Mouse (Mus musculus) limb, embryonic 13.5 days (tissue): ENCODE measurements around the gene Nicn1. TPM values are rescaled to one million over a fixed set of nuclear protein-coding genes. Genes with fewer than 3 reads are reported as not detected.
"Not testable (repeated sequence)": the region's sequence is repeated elsewhere in the genome, so short reads cannot be mapped to it uniquely, and the experiment has no call there.

ENCODE experiments used
- ATAC-seq: fragments of 200-750 bp; cut with Nextera tagmentation; 2 replicates; pipeline ENCODE4 v1.8.0; 2017; ENCODE audit warnings: low read depth, moderate number of reproducible peaks, moderate TSS enrichment; ENCODE audit not compliant: low FRiP score
- H3K27ac ChIP-seq: fragments of 300-500 bp; sonication (generic); 2 replicates; pipeline ENCODE4 v1.5.1; 2015; ENCODE audit warnings: inconsistent platforms, mild to moderate bottlenecking, moderate library complexity
- H3K27me3 ChIP-seq: fragments of 300-500 bp; sonication (generic); 2 replicates; pipeline ENCODE4 v1.6.1; 2015; ENCODE audit warnings: mild to moderate bottlenecking, inconsistent platforms
- H3K36me3 ChIP-seq: fragments of 300-500 bp; sonication (generic); 2 replicates; pipeline ENCODE4 v1.6.1; 2015; ENCODE audit warnings: inconsistent platforms, mild to moderate bottlenecking, moderate library complexity
- H3K4me1 ChIP-seq: fragments of 300-500 bp; sonication (generic); 2 replicates; pipeline ENCODE4 v1.6.1; 2015; ENCODE audit warnings: inconsistent platforms
- H3K4me2 ChIP-seq: fragments of 300-500 bp; sonication (generic); replicated peaks from 2 replicates; pipeline ENCODE4 v1.6.1; 2015; ENCODE audit warnings: inconsistent platforms, mild to moderate bottlenecking, moderate library complexity
- H3K4me3 ChIP-seq: fragments of 300-500 bp; sonication (generic); 2 replicates; pipeline ENCODE4 v1.5.1; 2015; ENCODE audit warnings: moderate library complexity, mild to moderate bottlenecking, inconsistent platforms
- H3K9ac ChIP-seq: fragments of 300-500 bp; sonication (generic); 2 replicates; pipeline ENCODE4 v1.6.1; 2015; ENCODE audit warnings: mild to moderate bottlenecking, inconsistent platforms
- H3K9me3 ChIP-seq: fragments of 300-500 bp; sonication (generic); 2 replicates; pipeline ENCODE4 v1.6.1; 2016; ENCODE audit warnings: inconsistent platforms
- WGBS: fragments of 180-500 bp; shearing (Covaris S2); methylation state at CpG from one replicate; pipeline ENCODE4 v1.1.7; 2015; 5-methylcytosine and 5-hydroxymethylcytosine counted together
- polyA plus RNA-seq: library from polyadenylated mRNA; unstranded; fragments of >200 nt; fragmentation: Nextera tagmentation; extraction: Ambion mirVana; gene quantifications from 2 replicates; pipeline ENCODE4 v1.2.1, GENCODE M21; 2015

The Nicn1 gene
- polyA plus RNA-seq, 1 experiment from 2014 or later, result 54.0 TPM

DNA sequence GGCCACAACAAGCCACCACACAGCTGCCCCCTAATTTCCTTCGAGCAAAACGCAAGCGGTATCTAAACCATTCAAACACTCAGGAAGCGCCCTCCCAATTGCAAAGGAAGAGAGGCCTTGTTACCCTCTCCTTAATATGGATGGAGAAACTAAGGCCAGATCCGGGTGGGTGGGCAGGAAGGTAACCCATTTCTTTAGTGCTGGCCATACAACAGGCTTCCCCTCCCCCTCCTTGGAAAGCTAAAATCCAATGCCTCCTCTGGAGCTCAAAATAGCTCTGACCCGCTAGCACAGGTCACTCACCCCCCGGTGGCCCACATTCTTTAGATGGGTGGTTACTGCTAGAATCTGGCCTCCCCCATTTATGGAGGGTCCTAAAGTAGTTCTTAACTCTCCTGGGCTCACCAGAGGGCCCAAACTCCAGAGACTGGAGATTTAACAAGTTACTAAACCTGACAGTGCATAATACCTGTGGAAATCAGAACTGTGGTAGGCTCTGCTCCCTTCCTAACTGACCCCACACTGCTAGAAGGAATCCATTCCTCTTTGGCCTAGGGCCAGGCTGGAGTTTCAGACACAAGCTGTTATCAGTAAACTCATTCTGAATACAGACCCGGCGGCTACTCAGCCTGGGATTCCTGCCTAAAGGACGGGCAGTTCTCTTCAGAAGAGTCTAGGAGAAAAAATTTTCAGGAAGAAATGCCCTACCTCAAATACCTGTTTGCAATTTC lies 25.9 kb upstream of the Nicn1 start:
- no peaks in the 10 kb centered on the region for H3K9me3 ChIP-seq
- peak overlapping the region; percentile 97 for H3K4me3 ChIP-seq
- peak overlapping the region; percentile 55; the same call in 1 of the 2 replicates for H3K9ac ChIP-seq
- peak overlapping the region; percentile 85 for H3K4me2 ChIP-seq
- no peaks in the 10 kb centered on the region for H3K27me3 ChIP-seq
- 15% methylated on average over 10 of the region's 10 CpGs for WGBS
- peak overlapping the region; percentile 78 for H3K27ac ChIP-seq
- no peaks in the 10 kb centered on the region for H3K36me3 ChIP-seq
- ATAC-seq, result no peak; the same call in 1 of the 2 replicates
- H3K4me1 ChIP-seq, result peaks cover 26% of the 10 kb centered on the region

DNA sequence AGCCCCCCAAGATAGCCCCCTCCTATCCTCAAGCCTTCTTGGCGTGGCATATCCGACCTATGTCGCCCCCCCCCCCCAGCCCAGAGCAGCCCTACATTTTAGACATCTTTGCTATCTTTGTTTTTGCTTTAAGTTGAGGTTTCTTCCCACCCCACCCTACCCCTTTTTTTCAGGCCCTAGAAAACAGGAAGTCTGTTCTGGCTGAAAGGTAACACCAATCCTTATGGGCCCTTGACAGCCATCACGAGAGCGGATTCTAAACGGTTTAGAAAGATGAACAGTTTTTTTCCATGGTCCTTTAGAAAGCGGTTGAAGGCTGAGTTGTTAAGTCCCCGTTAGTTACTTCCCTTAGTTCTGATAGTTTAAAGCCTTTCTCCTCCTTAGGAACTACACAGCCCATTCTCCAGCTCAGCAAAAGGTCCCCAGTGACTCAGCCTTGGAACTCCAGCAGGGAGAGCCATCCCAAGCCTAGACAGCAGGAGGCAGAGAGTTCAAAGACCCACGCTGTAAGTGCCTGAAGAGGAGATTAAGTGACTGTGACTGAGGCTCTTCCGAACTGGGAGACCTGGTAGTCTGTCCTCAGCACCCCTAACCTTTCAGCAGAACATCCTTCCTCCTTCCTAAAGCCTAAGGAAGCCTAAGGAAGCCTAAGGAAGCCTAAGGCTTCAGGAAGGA lies 23.8 kb upstream of the Nicn1 start:
- Histone ChIP-seq H3K4me2 (no peak overlapping the region), H3K4me1 (peaks cover 26% of the 10 kb centered on the region)
- WGBS, result 54% methylated on average over 10 of the region's 10 CpGs

DNA sequence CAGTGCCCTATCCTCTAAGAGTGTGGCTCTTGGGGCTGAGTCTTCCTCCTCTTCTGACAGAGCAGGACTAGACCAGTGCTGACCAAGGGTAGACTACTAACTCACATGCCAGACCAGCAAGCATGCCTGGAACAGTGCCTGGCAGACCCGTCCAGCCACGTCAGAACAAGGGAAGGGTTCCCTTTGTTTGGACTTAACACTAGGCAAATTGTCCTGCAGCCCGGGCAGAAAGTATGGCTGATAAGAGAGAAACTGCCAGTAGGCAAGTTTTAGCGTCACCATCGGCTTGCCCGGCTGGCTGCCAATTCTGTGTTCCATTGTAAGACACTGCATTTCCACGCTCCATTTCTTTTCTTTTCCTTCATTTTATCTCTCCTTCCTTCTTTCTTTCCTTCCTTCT lies 22.5 kb upstream of the Nicn1 start:
- no peak overlapping the region for H3K9ac ChIP-seq
- H3K4me2 ChIP-seq, result no peak overlapping the region
- no peaks in the 10 kb centered on the region for H3K9me3 ChIP-seq
- no peak for ATAC-seq
- no peaks in the 10 kb centered on the region for H3K36me3 ChIP-seq
- H3K4me1 ChIP-seq, result peaks cover 22% of the 10 kb centered on the region
- 91% methylated on average over 7 of the region's 7 CpGs for WGBS
- H3K27ac ChIP-seq, result no peak overlapping the region
- H3K27me3 ChIP-seq, result no peaks in the 10 kb centered on the region
- no peak overlapping the region for H3K4me3 ChIP-seq

More for the DNA sequence above, 23.8 kb upstream of the Nicn1 start:
- Histone ChIP-seq H3K27me3 (no peaks in the 10 kb centered on the region), H3K9me3 (no peaks in the 10 kb centered on the region), H3K36me3 (no peaks in the 10 kb centered on the region), H3K4me3 (no peak overlapping the region), H3K9ac (no peak overlapping the region), H3K27ac (no peak overlapping the region)
- ATAC-seq, result no peak

DNA sequence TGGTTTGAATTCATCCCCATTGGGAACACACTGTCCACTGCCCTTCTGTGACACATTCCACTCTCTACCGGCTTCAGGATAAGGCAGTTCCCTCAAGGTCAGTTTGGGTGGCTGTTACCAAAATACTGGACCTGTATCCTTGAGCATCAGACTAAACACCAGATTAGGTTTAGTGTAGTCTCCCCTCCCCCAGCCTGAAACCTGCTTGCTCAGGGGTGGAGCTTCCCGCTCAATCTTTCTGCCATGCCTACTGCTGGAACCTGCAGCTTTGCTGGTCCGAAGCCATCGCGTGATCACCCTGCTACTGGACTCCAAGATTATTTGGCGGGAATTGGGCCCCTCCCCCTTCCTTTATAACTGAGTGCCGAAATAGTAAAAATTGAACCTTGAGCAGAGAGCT lies 21.5 kb upstream of the Nicn1 start:
- H3K9me3 ChIP-seq, H3K4me2 ChIP-seq, H3K9ac ChIP-seq, ATAC-seq, H3K27ac ChIP-seq, H3K36me3 ChIP-seq, H3K27me3 ChIP-seq, H3K4me3 ChIP-seq: not testable (repeated sequence)
- 76% methylated on average over 7 of the region's 7 CpGs for WGBS
- peaks cover 28% of the 10 kb centered on the region for H3K4me1 ChIP-seq

DNA sequence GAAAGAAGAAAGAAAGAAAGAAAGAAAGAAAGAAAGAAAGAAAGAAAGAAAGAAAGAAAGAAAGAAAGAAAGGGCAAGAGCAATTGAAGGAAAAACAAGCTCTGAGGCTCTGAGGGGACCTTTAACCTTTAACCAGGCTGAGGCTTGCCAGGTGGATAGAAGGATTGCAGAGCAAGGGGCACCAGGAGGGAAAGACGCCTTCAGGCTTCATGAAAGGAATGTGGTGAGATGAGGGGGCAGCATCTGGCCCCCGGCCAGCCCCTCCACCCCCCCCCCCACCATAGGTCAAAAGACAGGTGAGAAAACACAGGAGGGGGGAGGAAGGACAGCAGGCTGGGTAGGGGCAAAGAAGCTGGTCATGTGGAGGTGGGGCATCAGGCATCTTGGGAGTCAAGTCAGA lies 18.3 kb upstream of the Nicn1 start:
- no peaks in the 10 kb centered on the region for H3K9me3 ChIP-seq
- H3K4me2 ChIP-seq, result no peak overlapping the region
- 19% methylated on average over 2 of the region's 2 CpGs for WGBS
- H3K27ac ChIP-seq, result 0 out of 2 replicates have a peak overlapping the region, but pooled peaks have one; percentile 17
- no peak overlapping the region for H3K4me3 ChIP-seq
- no peak for ATAC-seq
- H3K4me1 ChIP-seq, result peaks cover 19% of the 10 kb centered on the region
- H3K9ac ChIP-seq, result no peak overlapping the region
- no peaks in the 10 kb centered on the region for H3K36me3 ChIP-seq
- H3K27me3 ChIP-seq, result no peaks in the 10 kb centered on the region

DNA sequence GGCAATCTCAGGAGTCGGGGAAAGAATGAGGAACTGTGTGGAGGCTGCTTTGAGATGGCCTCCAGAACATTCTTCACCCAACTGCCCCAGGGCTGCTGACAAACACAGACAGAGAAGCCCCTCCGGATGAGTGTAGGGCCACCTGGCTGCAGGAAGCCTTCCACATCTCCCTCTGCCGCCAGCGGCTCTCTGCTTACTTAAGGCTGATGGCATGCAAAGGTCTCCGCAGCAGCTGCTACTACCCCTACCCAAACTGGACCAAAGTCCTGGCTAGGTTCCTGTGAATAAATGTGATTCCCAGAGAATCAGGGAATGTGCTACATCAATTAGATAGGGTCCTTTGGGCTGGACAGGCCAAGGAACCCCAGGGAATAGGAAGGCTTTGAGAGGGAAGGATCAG lies 17.5 kb upstream of the Nicn1 start:
- 59% methylated on average over 5 of the region's 5 CpGs for WGBS
- Histone ChIP-seq H3K4me3 (no peak overlapping the region), H3K9me3 (no peaks in the 10 kb centered on the region), H3K27me3 (no peaks in the 10 kb centered on the region), H3K9ac (no peak overlapping the region), H3K27ac (peak overlapping the region; percentile 17), H3K4me1 (peaks cover 19% of the 10 kb centered on the region), H3K4me2 (no peak overlapping the region), H3K36me3 (no peaks in the 10 kb centered on the region)
- no peak for ATAC-seq

DNA sequence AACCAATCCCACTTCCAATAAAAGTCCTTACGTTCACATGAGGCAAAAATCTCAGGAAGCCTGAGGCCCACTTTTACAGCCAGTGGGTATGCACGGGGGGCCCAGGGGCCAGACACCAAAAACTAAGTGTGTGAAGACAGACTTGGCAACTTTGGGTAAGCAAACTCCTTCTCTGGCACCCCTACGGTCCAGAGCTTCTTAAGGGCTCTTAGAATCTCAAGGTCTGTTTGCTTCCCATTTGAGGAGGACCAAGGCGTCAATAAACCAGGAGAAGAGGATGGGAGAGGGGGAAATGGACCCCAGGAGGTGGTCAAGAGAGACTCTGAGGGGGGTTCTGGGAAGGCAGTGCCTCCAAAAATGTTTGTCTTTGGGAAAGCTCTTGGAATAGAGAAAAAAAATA lies 16.7 kb upstream of the Nicn1 start:
- no peak overlapping the region for H3K9ac ChIP-seq
- H3K27me3 ChIP-seq, result no peaks in the 10 kb centered on the region
- no peak overlapping the region for H3K4me3 ChIP-seq
- H3K27ac ChIP-seq, result no peak overlapping the region; the same call in 1 of the 2 replicates
- ATAC-seq, result no peak
- H3K9me3 ChIP-seq, result no peaks in the 10 kb centered on the region
- WGBS, result 69% methylated on average over 4 of the region's 4 CpGs
- H3K4me1 ChIP-seq, result peaks cover 19% of the 10 kb centered on the region
- H3K36me3 ChIP-seq, result no peaks in the 10 kb centered on the region
- no peak overlapping the region for H3K4me2 ChIP-seq

DNA sequence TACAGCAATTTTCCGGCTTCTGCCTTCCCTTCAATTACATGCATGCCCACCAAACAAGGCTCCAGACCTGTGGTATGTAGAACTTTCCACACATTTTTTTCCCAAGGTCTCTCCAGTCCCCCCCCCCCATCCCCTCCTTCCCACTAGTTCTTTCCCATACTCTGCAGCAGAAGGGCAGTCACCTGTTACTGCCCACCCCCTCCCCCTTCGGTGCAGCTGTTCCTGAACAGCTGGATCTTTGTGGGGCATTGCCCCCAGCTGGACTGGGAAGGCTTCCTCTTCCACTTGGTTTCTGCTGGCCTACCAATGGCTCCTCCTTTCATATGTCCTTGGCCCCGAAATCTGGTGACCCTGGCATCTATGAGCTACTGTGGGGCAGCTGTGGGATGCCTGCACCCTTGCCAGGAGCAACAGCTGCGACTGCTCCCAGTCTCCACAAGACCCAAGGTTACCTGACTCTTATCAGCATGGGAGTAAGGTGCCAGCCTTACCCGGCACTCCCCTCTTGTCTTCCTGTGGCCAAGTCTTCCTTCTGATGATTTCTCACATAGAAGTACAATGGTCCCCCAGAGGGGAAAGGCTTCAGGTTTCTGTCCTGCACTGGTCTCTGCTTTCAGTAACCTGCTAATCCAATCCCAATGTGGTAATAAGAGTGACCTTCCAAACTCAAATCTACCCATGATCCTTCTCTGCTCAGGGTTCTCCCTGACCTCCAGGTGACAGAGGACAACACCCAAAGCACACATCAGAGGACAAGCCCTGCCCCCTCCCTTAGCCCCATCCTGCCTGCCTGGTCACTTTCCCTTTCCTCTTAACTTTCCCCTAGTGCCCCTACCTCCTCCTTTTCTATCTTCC lies 15.5 kb upstream of the Nicn1 start:
- Histone ChIP-seq H3K36me3 (no peaks in the 10 kb centered on the region), H3K4me2 (no peak overlapping the region), H3K27me3 (no peaks in the 10 kb centered on the region), H3K4me3 (no peak overlapping the region), H3K27ac (peak overlapping the region; percentile 28; the same call in 1 of the 2 replicates), H3K4me1 (peaks cover 19% of the 10 kb centered on the region), H3K9me3 (no peaks in the 10 kb centered on the region), H3K9ac (no peak overlapping the region)
- peak; percentile 59 for ATAC-seq
- WGBS, result 55% methylated on average over 5 of the region's 5 CpGs

DNA sequence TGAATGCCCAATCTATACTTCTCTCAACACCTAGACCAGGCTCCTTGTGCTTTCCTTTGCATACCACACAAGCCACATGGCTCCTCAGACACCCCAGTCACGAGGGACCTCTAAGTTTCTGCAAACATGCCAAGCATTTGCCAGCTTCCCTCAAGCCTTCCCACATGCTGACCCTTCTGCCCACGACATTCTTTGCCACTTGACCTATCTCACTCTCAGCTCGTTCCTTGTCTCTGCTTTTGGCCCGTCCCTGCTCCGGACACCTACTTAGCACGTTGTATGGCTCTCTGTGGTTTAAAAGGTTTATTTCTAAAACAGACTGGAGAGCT lies 14.9 kb upstream of the Nicn1 start:
- no peak overlapping the region for H3K4me3 ChIP-seq
- no peak overlapping the region for H3K9ac ChIP-seq
- peaks cover 22% of the 10 kb centered on the region for H3K4me1 ChIP-seq
- H3K27ac ChIP-seq, result no peak overlapping the region
- no peaks in the 10 kb centered on the region for H3K27me3 ChIP-seq
- no peak overlapping the region for H3K4me2 ChIP-seq
- no peak for ATAC-seq
- H3K9me3 ChIP-seq, result no peaks in the 10 kb centered on the region
- no peaks in the 10 kb centered on the region for H3K36me3 ChIP-seq
- WGBS, result 50% methylated on average over 6 of the region's 6 CpGs

DNA sequence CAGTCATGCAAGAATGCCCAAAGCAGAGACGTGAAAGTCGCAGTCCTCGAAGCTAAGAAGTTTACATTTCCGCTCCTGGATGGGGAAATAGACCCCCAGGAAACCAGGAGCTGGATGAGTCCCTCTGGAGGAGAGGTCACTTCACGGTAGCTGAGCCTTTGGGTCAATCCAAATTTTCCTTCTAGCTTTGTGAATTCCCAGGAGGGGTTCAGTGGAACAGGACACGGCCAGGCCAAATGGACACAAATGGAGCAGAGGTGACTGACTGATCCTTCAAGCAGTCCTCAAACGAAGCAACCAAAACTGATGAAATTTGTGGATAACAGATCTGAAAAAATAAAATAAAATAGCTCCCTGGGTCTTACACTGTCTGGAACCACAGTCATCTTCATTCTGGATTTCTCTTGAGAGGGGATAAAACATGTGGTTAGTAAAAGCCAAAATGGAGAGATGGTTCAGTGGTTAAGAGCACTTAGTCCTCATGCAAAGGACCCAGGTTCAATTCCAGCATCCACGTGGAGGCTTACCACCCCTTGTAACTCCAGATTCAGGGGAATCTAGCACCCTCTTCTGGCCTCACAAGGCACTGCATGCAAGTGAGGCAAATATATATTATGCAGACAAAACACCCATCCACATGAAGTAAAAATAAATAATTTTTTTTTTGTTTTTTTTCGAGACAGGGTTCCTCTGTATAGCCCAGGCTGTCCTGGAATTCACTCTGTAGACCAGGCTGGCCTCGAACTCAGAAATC lies 11.4 kb upstream of the Nicn1 start:
- Histone ChIP-seq H3K27me3 (no peaks in the 10 kb centered on the region), H3K27ac (no peak overlapping the region), H3K4me1 (0 out of 2 replicates have a peak, but pooled peaks cover 3% of the 10 kb centered on the region), H3K4me3 (no peak overlapping the region), H3K9ac (no peak overlapping the region), H3K36me3 (no peaks in the 10 kb centered on the region), H3K9me3 (no peaks in the 10 kb centered on the region), H3K4me2 (no peak overlapping the region)
- 72% methylated on average over 10 of the region's 10 CpGs for WGBS
- no peak for ATAC-seq

DNA sequence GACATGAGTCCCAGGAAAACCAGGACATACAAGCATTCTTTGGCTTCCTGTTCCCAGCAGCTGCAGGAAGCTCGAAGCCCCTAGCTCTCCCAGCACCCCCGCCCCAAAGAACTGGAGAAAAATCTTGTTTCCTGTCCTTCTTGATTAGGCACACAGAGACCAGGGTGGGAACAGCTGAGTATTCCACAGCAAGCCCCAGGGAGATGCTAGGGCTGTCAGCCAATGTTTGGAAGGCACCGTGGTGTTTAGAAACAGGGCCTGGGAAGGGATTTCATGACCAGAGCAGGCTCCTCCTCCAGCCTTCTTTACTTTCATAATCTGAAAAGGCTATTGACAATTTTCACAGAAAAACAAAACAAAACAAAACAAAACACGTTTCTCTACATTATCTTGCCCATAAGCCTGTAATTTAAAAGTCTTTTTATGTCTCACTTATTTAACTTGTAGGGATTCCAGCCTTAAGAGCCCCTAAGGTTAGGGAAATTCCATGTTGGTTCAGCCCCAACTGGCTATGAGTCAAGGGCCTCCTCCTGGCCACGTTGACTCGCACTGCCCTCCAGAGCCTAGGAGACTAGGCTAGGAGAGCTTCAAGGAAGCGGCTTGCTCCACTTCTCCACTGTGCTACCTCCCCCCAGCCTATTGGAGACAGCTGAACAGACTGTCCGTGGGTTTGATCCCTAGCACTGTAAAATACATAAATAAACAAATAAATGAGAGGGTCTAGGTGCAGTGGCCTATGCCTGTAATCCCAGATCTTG lies 10.0 kb upstream of the Nicn1 start:
- H3K4me1 ChIP-seq, result 0 out of 2 replicates have a peak, but pooled peaks cover 3% of the 10 kb centered on the region
- no peaks in the 10 kb centered on the region for H3K36me3 ChIP-seq
- peak; percentile 72; the same call in 1 of the 2 replicates for ATAC-seq
- H3K9ac ChIP-seq, result no peak overlapping the region
- WGBS, result 42% methylated on average over 8 of the region's 8 CpGs
- no peak overlapping the region; the same call in 1 of the 2 replicates for H3K4me2 ChIP-seq
- H3K27me3 ChIP-seq, result no peaks in the 10 kb centered on the region
- H3K27ac ChIP-seq, result no peak overlapping the region
- H3K9me3 ChIP-seq, result no peaks in the 10 kb centered on the region
- H3K4me3 ChIP-seq, result no peak overlapping the region
